Mouse (Mus musculus) ES-Bruce4 (cell line): Measurements from ENCODE around the gene Scand1. TPM values are rescaled to one million over a fixed set of nuclear protein-coding genes. Genes with fewer than 3 reads are reported as not detected.
A peak's percentile ranks its signal among the peaks of the same experiment; 100 is the strongest.

Experiments used
- H3K27ac ChIP-seq: 2 replicates; pipeline ENCODE4 v1.5.1; 2012; ENCODE audit warnings: low read length, inconsistent platforms; ENCODE audit not compliant: insufficient read depth
- H3K27me3 ChIP-seq: 2 replicates; pipeline ENCODE4 v1.6.1; 2012; ENCODE audit warnings: mild to moderate bottlenecking, low read length, inconsistent platforms; ENCODE audit not compliant: control insufficient read depth, poor library complexity, insufficient read depth, severe bottlenecking
- H3K36me3 ChIP-seq: 2 replicates; pipeline ENCODE4 v1.6.1; 2012; ENCODE audit warnings: inconsistent platforms, mild to moderate bottlenecking, low read length, moderate library complexity; ENCODE audit not compliant: control insufficient read depth, poor library complexity, insufficient read depth, severe bottlenecking
- H3K4me1 ChIP-seq: one replicate; pipeline ENCODE4 v1.8.1; 2011; ENCODE audit warnings: low read length; ENCODE audit not compliant: control insufficient read depth, insufficient read depth
- H3K4me3 ChIP-seq: 2 replicates; pipeline ENCODE4 v1.5.1; 2011; ENCODE audit warnings: low read depth, mild to moderate bottlenecking, low read length
- H3K9ac ChIP-seq: 2 replicates; pipeline ENCODE4 v1.6.1; 2012; ENCODE audit warnings: low read depth, mild to moderate bottlenecking, inconsistent platforms; ENCODE audit not compliant: poor library complexity, severe bottlenecking
- H3K9me3 ChIP-seq: replicated peaks from 2 replicates; pipeline ENCODE4 v1.6.1; 2012; ENCODE audit warnings: mild to moderate bottlenecking, low read length, inconsistent platforms; ENCODE audit not compliant: control insufficient read depth, poor library complexity, insufficient read depth, severe bottlenecking
- CTCF ChIP-seq: IDR thresholded peaks from one replicate; pipeline ENCODE4 v1.8.1; 2011; ENCODE audit warnings: low read depth, low read length
- EP300 ChIP-seq: IDR thresholded peaks from 2 replicates; pipeline ENCODE4 v1.6.1; 2011; ENCODE audit warnings: low read depth, low read length; ENCODE audit not compliant: insufficient read depth
- POLR2A ChIP-seq: IDR thresholded peaks from one replicate; pipeline ENCODE4 v1.8.1; 2011; ENCODE audit warnings: low read length; ENCODE audit not compliant: insufficient read depth
- polyA plus RNA-seq: library from polyadenylated mRNA; stranded (reverse); fragments of >200 nt; gene quantifications from 2 replicates; pipeline ENCODE4 v1.2.4, GENCODE M21; 2011; ENCODE audit warnings: low read depth; ENCODE audit not compliant: missing spikeins, insufficient read depth, insufficient read length

The Scand1 gene
- polyA plus RNA-seq, 1 experiment, result 20.5 TPM

DNA sequence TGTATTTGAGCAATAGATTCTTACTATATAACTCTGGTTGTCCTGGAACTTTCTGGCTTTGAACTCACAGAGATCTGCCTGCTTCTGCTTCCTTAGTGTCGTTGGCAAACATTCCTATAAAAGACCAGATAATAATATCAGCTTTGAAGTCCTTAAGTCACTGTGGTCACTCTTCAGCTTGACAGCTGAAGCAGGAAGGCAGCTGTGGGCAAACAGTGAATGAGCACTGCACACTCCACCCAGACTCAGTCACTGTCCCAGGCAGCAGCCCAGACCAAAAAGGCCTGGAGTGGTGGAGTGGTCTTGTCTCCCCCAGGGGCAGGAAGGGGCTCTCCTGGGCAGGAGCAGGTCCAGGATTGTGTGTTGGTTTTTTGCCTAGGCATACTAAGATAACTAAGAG is 20.5 kb downstream of the Scand1 start:
- no peaks in the 10 kb centered on the region for H3K9me3 ChIP-seq
- no peak overlapping the region for H3K27ac ChIP-seq
- H3K4me3 ChIP-seq, result no peak overlapping the region
- peaks cover 38% of the 10 kb centered on the region for H3K36me3 ChIP-seq
- H3K4me1 ChIP-seq, result no peaks in the 10 kb centered on the region
- TF ChIP-seq EP300, result no peak
- TF ChIP-seq POLR2A, result no peak
- no peak for TF ChIP-seq CTCF
- no peak overlapping the region for H3K9ac ChIP-seq
- H3K27me3 ChIP-seq, result no peaks in the 10 kb centered on the region

GRCm38 (mm10) chr2:156289552-156290160 is 22.8 kb downstream of the Scand1 start:
- H3K27ac ChIP-seq, result no peak overlapping the region
- peaks cover 37% of the 10 kb centered on the region for H3K36me3 ChIP-seq
- no peaks in the 10 kb centered on the region for H3K27me3 ChIP-seq
- H3K9ac ChIP-seq, result no peak overlapping the region
- H3K4me1 ChIP-seq, result no peaks in the 10 kb centered on the region
- TF ChIP-seq CTCF, result no peak
- TF ChIP-seq EP300, result no peak
- no peak for TF ChIP-seq POLR2A
- no peak overlapping the region for H3K4me3 ChIP-seq
- H3K9me3 ChIP-seq, result no peaks in the 10 kb centered on the region

- Histone ChIP-seq H3K4me3 (no peak overlapping the region), H3K9ac (no peak overlapping the region), H3K27me3 (no peaks in the 10 kb centered on the region), H3K9me3 (no peaks in the 10 kb centered on the region), H3K27ac (no peak overlapping the region), H3K4me1 (no peaks in the 10 kb centered on the region), H3K36me3 (peaks cover 34% of the 10 kb centered on the region)
- TF ChIP-seq POLR2A, result no peak
- TF ChIP-seq EP300, result no peak
- no peak for TF ChIP-seq CTCF
Observed at GRCm38 (mm10) chr2:156288222-156288621, 24.3 kb downstream of the Scand1 start.

GRCm38 (mm10) chr2:156286733-156287132 is 25.8 kb downstream of the Scand1 start:
- Histone ChIP-seq H3K4me1 (no peaks in the 10 kb centered on the region), H3K27ac (no peak overlapping the region), H3K4me3 (no peak overlapping the region), H3K27me3 (no peaks in the 10 kb centered on the region), H3K9ac (no peak overlapping the region), H3K36me3 (peaks cover 31% of the 10 kb centered on the region), H3K9me3 (no peaks in the 10 kb centered on the region)
- TF ChIP-seq CTCF, result peak; percentile 14
- no peak for TF ChIP-seq EP300
- TF ChIP-seq POLR2A, result no peak

- Histone ChIP-seq H3K36me3 (peaks cover 29% of the 10 kb centered on the region), H3K27me3 (no peaks in the 10 kb centered on the region)
- TF ChIP-seq POLR2A, result no peak
- TF ChIP-seq EP300, result no peak
- TF ChIP-seq CTCF, result no peak
Observed at GRCm38 (mm10) chr2:156285161-156285560, 27.3 kb downstream of the Scand1 start.

GRCm38 (mm10) chr2:156281227-156281626 is 31.3 kb downstream of the Scand1 start:
- no peak overlapping the region for H3K9ac ChIP-seq
- TF ChIP-seq POLR2A (no peak), EP300 (no peak), CTCF (no peak)
- no peaks in the 10 kb centered on the region for H3K27me3 ChIP-seq
- H3K4me1 ChIP-seq, result no peaks in the 10 kb centered on the region
- H3K9me3 ChIP-seq, result no peaks in the 10 kb centered on the region
- peaks cover 22% of the 10 kb centered on the region for H3K36me3 ChIP-seq
- H3K27ac ChIP-seq, result no peak overlapping the region
- H3K4me3 ChIP-seq, result no peak overlapping the region

More at GRCm38 (mm10) chr2:156285161-156285560, 27.3 kb downstream of the Scand1 start:
- no peak overlapping the region for H3K27ac ChIP-seq
- no peaks in the 10 kb centered on the region for H3K9me3 ChIP-seq
- no peak overlapping the region for H3K9ac ChIP-seq
- H3K4me3 ChIP-seq, result no peak overlapping the region
- no peaks in the 10 kb centered on the region for H3K4me1 ChIP-seq
